Mouse (Mus musculus) olfactory bulb, adult 2 months (tissue): Measurements from ENCODE around the gene Slc39a8.

ENCODE experiments used
- CTCF ChIP-seq: fragments of 200-500 bp; IDR thresholded peaks from 2 replicates; pipeline ENCODE4 v1.5.1; 2012; ENCODE audit warnings: low read depth, mild to moderate bottlenecking, low read length, moderate library complexity; ENCODE audit not compliant: insufficient read depth
- POLR2A ChIP-seq: fragments of 200-500 bp; IDR thresholded peaks from 2 replicates; pipeline ENCODE4 v1.6.1; 2012; ENCODE audit warnings: mild to moderate bottlenecking, low read depth, low read length, moderate library complexity; ENCODE audit not compliant: insufficient read depth

GRCm38 (mm10) chr3:135798665-135799064, 26.4 kb upstream of the Slc39a8 start:
- TF ChIP-seq CTCF (no peak), POLR2A (no peak)
